Mouse (Mus musculus): ENCODE data around the gene Acmsd. TPM values are rescaled to one million over a fixed set of nuclear protein-coding genes. Genes with fewer than 3 reads are reported as not detected.

Gene Acmsd
- polyA plus RNA-seq, 1 experiment from 2014 or later = 6.1 TPM

DNA sequence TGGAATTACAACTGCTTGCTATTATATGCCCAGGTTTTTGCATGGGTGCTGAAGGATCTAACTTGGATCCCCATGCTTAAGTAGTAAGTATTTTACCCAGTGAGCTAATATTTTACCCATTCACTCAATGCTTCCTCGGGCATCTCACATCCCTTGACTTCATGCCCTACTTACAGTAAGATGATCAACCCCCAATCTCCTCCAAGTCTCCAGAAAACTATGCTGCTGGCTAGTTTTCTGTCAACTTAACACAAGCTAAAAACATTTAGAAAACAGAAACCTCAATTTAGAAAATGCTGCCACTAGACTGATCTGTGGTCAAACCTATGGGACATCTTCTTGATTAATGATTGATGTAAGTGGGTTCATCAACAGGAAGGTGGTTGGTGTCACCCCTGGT, 10.9 kb upstream of the Acmsd start:
- Histone ChIP-seq H3K4me1 (replicated peaks; ENCODE audit: insufficient read depth, low read length) (no peaks in the 10 kb centered on the region), H3K27ac (no peak overlapping the region), H3K9me3 (replicated peaks; ENCODE audit: low read length) (no peaks in the 10 kb centered on the region), H3K27me3 (ENCODE audit: insufficient read depth, low read length) (no peaks in the 10 kb centered on the region), H3K4me3 (replicated peaks; ENCODE audit: low read depth, low read length) (no peak overlapping the region), H3K9ac (ENCODE audit: low read depth, low read length) (no peak overlapping the region), H3K36me3 (ENCODE audit: insufficient read depth, low read length) (no peaks in the 10 kb centered on the region), H3K4me2 (ENCODE audit: low read length) (no peak overlapping the region)
- 79% methylated on average over 1 of the region's 1 CpGs for WGBS
- ATAC-seq (replicated peaks; ENCODE audit: low FRiP score, low read depth) (no peak), DNase-seq (ENCODE audit: low spot score) (no peak)
- TF ChIP-seq CTCF (IDR thresholded peaks at IDR 0.05; ENCODE audit: low read depth) = no peak

DNA sequence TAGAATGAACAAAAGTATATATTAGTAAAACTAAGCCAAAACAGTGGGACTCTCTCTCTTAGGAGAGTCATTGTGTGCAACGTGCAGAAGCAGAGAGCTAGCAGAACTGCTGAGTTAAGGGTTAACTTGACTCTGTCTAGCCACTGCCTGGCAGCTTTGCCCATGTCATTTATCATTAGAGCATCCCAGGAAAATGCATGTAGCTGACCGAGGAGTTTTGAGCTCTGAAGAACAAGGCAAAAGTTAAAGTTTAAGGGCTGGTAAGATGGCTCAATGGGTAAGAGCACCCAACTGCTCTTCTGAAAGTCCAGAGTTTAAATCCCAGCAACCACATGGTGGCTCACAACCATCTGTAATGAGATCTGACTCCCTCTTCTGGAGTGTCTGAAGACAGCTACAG, 5.6 kb upstream of the Acmsd start:
- Histone ChIP-seq H3K27ac (no peak overlapping the region), H3K36me3 (ENCODE audit: insufficient read depth, low read length) (no peaks in the 10 kb centered on the region), H3K27me3 (ENCODE audit: insufficient read depth, low read length) (no peaks in the 10 kb centered on the region), H3K4me2 (ENCODE audit: low read length) (no peak overlapping the region), H3K9ac (ENCODE audit: low read depth, low read length) (no peak overlapping the region), H3K4me3 (replicated peaks; ENCODE audit: low read depth, low read length) (no peak overlapping the region), H3K9me3 (replicated peaks; ENCODE audit: low read length) (no peaks in the 10 kb centered on the region), H3K4me1 (replicated peaks; ENCODE audit: insufficient read depth, low read length) (no peaks in the 10 kb centered on the region)
- 21% methylated on average over 2 of the region's 2 CpGs for WGBS
- ATAC-seq (replicated peaks; ENCODE audit: low FRiP score, low read depth) (peak; percentile 52; the same call in 1 of the 2 replicates), DNase-seq (ENCODE audit: low spot score) (no peak)
- no peak for TF ChIP-seq CTCF (IDR thresholded peaks at IDR 0.05; ENCODE audit: low read depth)

DNA sequence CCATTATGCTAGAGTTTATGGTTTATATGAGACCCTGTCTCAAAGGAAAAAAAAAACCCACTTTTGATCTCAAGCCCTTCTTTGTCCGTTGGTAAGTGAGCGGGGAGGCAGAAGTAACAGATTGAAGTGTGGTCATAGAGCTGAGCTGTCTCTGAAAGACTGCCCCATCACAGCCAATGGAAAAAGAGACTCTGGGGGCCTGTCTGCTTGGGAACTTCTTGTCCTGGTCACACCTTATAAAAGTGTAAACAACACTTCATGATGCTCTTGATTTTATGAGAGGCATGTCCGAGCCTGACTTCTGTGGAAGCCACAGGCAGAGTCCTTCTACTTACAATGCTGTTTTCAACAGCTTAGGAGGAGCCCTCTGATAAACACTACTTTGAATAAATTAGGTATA, 1.9 kb downstream of the Acmsd start:
- no peaks in the 10 kb centered on the region for H3K9me3 ChIP-seq (replicated peaks; ENCODE audit: low read length)
- no peak for DNase-seq (ENCODE audit: low spot score)
- no peaks in the 10 kb centered on the region for H3K4me1 ChIP-seq (replicated peaks; ENCODE audit: insufficient read depth, low read length)
- ATAC-seq (replicated peaks; ENCODE audit: low FRiP score, low read depth) = no peak
- 32% methylated on average over 3 of the region's 3 CpGs for WGBS
- H3K36me3 ChIP-seq (ENCODE audit: insufficient read depth, low read length) = no peaks in the 10 kb centered on the region
- no peak overlapping the region for H3K27ac ChIP-seq
- no peak overlapping the region for H3K4me3 ChIP-seq (replicated peaks; ENCODE audit: low read depth, low read length)
- no peaks in the 10 kb centered on the region for H3K27me3 ChIP-seq (ENCODE audit: insufficient read depth, low read length)
- no peak overlapping the region for H3K4me2 ChIP-seq (ENCODE audit: low read length)
- no peak for TF ChIP-seq CTCF (IDR thresholded peaks at IDR 0.05; ENCODE audit: low read depth)
- H3K9ac ChIP-seq (ENCODE audit: low read depth, low read length) = no peak overlapping the region

DNA sequence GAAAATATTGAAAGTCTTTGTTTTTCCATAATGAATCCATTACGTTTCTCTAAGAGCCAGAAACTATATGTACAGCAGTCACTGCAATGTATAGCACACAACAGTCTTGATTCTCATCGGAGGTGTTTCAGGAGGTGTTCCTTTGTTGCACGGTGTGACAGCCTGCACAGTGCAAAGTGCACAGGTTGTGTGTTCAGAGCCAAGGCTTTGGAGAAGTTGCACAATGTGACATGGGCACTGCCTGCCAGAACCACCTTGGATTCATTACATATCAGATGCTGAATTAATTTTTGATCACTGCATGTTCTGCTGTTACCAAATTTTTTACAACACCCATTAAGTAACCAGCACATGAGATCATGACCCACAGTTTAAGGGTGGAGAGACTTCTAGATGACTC, 3.2 kb downstream of the Acmsd start:
- Histone ChIP-seq H3K27me3 (ENCODE audit: insufficient read depth, low read length) (no peaks in the 10 kb centered on the region), H3K4me2 (ENCODE audit: low read length) (no peak overlapping the region), H3K36me3 (ENCODE audit: insufficient read depth, low read length) (no peaks in the 10 kb centered on the region), H3K9ac (ENCODE audit: low read depth, low read length) (no peak overlapping the region), H3K9me3 (replicated peaks; ENCODE audit: low read length) (no peaks in the 10 kb centered on the region), H3K4me1 (replicated peaks; ENCODE audit: insufficient read depth, low read length) (no peaks in the 10 kb centered on the region), H3K4me3 (replicated peaks; ENCODE audit: low read depth, low read length) (no peak overlapping the region), H3K27ac (no peak overlapping the region)
- ATAC-seq (replicated peaks; ENCODE audit: low FRiP score, low read depth) = no peak
- DNase-seq (ENCODE audit: low spot score) = no peak
- whole genome bisulfite sequencing = 93% methylated on average over 3 of the region's 3 CpGs
- TF ChIP-seq CTCF (IDR thresholded peaks at IDR 0.05; ENCODE audit: low read depth) = no peak

DNA sequence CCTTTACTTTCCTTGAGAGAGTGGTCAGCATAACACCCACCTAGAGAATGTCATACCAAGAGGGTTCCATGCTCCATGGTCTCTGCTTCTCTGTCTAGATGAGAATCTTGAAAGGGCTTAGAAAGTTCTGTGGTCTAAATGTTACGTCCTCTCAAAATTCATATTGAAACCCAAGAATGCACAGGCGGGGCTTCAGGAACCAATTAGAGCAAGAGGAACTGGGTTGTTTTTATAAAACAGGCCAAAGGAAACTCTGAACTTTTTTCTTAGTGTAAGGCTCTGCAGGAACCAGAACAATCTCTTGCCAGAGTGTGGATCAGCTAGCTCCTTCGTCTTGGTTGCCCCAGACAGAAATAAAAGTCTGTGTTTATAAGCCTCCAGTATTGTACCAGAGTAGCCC, 3.6 kb downstream of the Acmsd start:
- WGBS = 62% methylated on average over 3 of the region's 3 CpGs
- Histone ChIP-seq H3K4me3 (replicated peaks; ENCODE audit: low read depth, low read length) (no peak overlapping the region), H3K27ac (no peak overlapping the region), H3K36me3 (ENCODE audit: insufficient read depth, low read length) (no peaks in the 10 kb centered on the region), H3K9me3 (replicated peaks; ENCODE audit: low read length) (no peaks in the 10 kb centered on the region), H3K4me2 (ENCODE audit: low read length) (no peak overlapping the region), H3K9ac (ENCODE audit: low read depth, low read length) (no peak overlapping the region), H3K4me1 (replicated peaks; ENCODE audit: insufficient read depth, low read length) (no peaks in the 10 kb centered on the region), H3K27me3 (ENCODE audit: insufficient read depth, low read length) (no peaks in the 10 kb centered on the region)
- ATAC-seq (replicated peaks; ENCODE audit: low FRiP score, low read depth) (no peak), DNase-seq (ENCODE audit: low spot score) (peak; percentile 3)
- no peak for TF ChIP-seq CTCF (IDR thresholded peaks at IDR 0.05; ENCODE audit: low read depth)

DNA sequence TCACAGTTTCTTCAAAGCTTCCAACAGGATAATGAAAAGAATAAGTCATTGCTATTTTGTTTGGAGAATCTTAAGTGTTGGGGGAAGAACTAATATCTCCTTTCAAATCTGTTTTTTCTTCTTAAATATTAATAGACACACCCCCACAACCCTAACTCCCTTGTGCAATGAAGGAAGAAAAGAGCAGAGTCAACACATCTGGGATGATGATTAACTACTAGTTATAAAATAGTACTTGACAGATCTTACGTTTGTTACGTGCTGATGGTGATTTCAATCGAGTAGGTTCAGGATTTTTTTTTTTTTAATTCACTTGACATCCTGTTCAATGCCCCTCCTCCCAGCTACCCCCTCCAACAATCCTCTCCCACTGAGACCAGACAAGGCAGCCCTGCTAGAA, 6.1 kb downstream of the Acmsd start:
- no peak for TF ChIP-seq CTCF (IDR thresholded peaks at IDR 0.05; ENCODE audit: low read depth)
- H3K36me3 ChIP-seq (ENCODE audit: insufficient read depth, low read length) = no peaks in the 10 kb centered on the region
- no peak overlapping the region for H3K4me2 ChIP-seq (ENCODE audit: low read length)
- H3K27me3 ChIP-seq (ENCODE audit: insufficient read depth, low read length) = no peaks in the 10 kb centered on the region
- H3K4me1 ChIP-seq (replicated peaks; ENCODE audit: insufficient read depth, low read length) = no peaks in the 10 kb centered on the region
- ATAC-seq (replicated peaks; ENCODE audit: low FRiP score, low read depth) (peak; percentile 78), DNase-seq (ENCODE audit: low spot score) (peak; percentile 9)
- no peak overlapping the region for H3K27ac ChIP-seq
- H3K9me3 ChIP-seq (replicated peaks; ENCODE audit: low read length) = no peaks in the 10 kb centered on the region
- no peak overlapping the region for H3K9ac ChIP-seq (ENCODE audit: low read depth, low read length)
- WGBS = 17% methylated on average over 3 of the region's 3 CpGs
- H3K4me3 ChIP-seq (replicated peaks; ENCODE audit: low read depth, low read length) = no peak overlapping the region

DNA sequence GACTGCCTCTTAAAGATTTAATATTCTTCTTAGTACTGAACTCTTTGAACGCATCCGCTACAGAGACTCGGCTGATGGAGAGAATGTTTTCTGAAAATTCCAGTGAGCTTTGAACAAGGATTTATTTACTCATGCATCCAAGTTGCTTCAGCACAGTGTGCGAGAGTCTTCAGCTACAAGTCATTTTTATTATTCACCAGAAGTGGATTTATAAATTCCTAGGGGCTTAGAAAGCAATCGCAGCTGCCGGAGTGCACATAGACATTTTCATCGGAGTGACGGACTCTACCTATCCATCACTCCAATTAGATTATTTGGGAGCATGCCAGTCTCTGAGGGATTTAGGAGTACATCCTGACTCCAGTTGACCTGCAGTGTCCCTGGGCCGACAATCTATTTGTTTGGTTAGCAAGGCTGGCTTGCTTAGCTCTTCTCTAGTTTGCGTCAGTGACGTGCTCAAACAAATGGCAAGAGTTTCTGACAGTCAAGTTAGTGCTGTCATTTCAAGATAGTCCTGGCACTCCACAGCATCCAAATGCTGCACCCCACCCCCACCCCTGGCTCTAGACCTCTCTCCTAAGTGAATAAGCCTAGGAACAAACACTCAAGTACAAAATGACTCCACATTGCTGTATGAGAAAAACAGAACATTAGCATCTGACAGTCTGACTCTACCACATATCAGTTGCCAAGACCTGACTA, 21.3 kb downstream of the Acmsd start:
- Histone ChIP-seq H3K27ac (no peak overlapping the region), H3K4me3 (replicated peaks; ENCODE audit: low read depth, low read length) (no peak overlapping the region), H3K4me2 (ENCODE audit: low read length) (no peak overlapping the region), H3K9me3 (replicated peaks; ENCODE audit: low read length) (no peaks in the 10 kb centered on the region), H3K36me3 (ENCODE audit: insufficient read depth, low read length) (no peaks in the 10 kb centered on the region), H3K4me1 (replicated peaks; ENCODE audit: insufficient read depth, low read length) (no peaks in the 10 kb centered on the region), H3K9ac (ENCODE audit: low read depth, low read length) (no peak overlapping the region), H3K27me3 (ENCODE audit: insufficient read depth, low read length) (no peaks in the 10 kb centered on the region)
- ATAC-seq (replicated peaks; ENCODE audit: low FRiP score, low read depth) (no peak), DNase-seq (ENCODE audit: low spot score) (peak; percentile 41)
- WGBS = 57% methylated on average over 11 of the region's 11 CpGs
- TF ChIP-seq CTCF (IDR thresholded peaks at IDR 0.05; ENCODE audit: low read depth) = no peak
